Mouse (Mus musculus): ENCODE data around the gene Hcls1.

Gene Hcls1

DNA sequence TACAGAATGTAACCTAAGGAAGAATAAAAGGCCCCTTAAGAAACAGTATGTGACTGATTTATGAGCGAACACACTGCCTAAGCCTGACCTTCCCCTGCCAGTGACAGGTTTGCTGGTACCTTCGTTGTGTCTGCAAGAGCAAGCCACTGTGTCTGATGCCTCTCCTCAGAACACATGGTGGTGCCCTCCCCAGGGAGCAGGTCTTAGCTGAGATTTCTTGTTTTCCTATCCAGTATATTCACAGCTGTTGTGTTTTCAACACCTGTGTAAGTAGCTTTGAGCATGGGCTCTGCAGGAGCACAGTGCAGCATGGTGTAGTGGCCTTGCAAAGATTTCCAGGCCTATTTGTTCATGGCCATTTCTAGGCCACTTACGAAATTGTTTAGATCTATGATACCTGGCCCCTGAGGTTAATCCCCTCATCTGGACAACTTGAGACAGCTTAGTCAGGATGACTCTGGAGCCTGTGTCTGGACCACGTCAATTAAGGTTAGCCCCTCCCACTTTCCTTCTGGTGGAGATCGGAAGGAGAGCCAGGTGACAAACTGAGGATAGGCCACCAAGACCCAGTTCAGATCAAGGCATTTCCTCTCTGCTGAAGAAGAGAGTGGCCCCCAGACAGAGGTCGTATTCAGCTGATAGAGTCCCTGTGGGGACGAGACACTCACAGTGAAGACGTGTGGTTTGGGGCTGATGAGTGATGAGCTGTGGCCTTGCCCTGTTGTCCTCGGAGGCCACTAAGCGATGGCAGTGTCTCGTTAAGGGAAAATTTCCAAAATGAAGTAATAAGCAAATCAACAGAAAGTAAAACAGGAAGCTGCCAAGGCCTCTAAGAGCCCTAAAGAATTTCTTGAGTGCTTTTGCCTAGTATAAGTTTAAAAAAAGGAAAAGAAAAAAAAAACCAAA lies 4.3 kb upstream of the Hcls1 start:
- no peak for DNase-seq (ENCODE audit: low spot score)

DNA sequence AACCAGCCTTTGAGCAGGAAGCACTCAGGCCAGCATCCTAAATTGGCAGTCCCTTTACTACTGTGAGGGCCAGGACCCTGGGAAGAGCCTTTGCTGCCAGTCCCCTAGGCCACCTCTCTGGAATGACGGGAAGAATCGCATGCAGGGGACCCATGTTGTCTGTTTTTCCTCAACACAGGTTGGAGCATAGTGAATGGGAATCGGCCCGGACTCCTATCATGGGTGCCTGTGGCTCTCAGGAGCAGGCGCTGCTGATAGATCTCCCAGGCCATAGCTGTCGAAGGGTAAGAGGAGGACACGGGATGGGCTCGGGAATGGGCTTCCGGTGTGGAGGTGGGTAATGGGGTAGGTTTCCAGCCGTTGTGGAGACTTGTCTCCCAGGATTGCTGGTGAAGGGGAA lies 3.4 kb upstream of the Hcls1 start:
- no peak for DNase-seq (ENCODE audit: low spot score)

DNA sequence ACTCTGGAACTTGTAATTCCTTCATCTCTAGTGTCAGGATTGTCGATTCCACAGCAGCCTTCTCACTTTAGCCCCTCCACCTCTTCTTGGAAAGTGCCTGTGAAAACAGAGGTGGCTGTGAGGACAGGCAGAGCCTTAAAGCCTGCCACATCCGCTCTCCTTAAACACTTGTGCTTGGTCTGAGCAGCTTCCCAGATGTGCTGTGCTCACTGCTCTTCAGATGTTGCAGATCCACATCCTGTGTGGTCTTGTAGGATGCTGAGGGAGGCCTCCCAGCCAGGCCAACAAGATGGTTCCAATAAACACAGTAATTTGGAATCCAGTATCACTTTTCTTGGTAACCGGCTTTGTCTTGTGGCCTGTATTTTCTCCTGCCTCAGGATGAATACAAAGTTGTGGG lies 2.8 kb upstream of the Hcls1 start:
- DNase-seq (ENCODE audit: low spot score): no peak

DNA sequence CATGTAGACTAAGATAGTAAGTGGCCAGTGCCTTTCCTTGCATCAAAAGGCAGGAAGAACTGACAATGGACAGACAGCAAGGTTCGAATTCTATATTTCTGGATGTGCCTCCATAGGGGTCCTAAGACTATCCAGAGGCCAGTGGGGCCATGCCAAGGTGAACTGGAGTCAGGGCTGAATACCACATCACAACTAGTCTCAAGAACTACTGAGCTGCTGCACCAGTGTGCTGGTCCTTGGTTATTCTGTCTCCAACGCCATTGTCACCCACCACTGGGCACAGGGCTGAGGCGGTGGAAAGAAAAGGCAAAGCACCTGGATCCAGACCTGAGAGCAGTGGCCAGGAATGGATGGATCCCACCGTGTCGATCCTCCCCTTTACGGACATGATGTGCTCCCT lies 2.2 kb upstream of the Hcls1 start:
- DNase-seq (ENCODE audit: low spot score): no peak

DNA sequence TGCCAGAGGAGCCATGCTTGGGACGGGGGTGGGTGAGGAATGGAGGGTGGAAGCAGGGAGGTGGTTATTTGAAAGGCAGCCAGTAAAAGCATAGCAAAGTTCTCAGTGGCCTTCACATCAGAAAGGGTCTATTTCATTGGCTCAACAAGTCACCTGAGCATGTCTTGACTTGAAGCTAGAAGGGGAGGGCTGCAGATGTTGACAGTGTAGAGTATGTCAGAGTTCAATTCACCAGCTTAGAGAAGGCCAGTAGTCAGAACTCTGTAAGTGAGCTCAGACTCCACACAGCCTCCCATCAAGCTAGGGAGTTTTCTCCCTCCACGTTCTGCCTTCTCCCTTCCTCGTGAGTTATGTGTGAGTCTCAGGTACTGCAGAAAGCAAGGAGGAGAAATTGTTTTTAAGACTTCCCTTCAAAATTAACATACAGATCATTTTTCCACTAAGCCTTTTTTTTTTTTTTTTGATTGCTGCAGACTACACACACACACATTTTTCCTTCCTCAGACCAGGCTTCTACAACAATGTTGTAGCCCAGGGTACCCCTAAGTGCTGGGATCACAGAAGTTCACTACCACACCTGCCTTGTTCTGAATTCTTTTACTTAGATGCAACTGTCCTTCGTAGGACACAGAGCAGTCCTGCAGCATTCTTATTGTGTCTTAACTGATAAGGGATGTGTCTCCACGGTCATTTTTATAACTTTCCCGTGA lies 497 bp upstream of the Hcls1 start:
- no peak for DNase-seq (ENCODE audit: low spot score)

DNA sequence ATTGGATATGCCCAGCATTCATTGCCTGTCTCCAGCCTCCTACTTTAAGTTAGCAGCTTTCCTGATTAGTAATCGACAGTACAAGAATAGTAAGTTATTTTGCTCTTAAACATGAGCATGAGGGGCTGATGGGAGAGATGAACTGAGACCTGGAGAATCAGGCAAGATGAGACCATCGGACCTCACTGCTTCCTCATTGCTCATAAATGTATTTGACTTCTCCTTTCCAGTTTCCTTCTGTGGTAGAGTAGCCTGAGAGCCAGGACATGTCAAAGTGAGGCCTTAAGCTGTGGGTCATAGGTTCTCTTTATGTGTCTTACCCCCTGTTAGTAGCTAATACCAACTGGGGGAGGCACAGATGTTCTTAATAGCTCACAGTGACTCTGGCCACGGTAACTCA lies 1.0 kb downstream of the Hcls1 start:
- no peak for DNase-seq (ENCODE audit: low spot score)

DNA sequence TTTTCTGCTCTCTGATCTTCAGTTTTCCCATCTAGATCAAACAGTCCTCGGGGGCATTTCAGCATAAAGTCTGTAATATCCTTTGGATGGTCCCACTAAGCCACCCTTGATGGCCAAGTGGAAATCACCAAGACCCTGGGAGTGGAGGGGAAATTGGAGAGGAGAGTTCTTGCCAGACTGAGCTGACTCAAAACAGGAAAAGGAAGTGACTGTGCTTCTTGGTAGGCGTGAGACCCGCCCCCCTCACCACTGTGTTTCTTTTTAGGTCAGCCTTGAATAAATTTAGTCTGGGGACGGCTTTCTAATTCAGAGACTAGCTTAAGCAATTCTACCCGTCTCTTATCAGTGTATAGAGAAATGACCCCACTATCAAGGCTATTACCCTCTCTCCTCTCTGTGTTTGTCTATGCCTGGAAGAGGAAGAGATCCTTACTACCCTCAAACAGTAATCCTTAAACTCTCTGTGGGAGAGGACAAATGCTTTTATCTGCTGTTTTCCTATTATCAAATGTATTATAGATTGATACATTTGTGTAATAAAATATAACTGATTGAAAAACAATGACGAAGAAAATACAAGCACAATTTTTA lies 6.4 kb downstream of the Hcls1 start:
- DNase-seq (ENCODE audit: low spot score): no peak

DNA sequence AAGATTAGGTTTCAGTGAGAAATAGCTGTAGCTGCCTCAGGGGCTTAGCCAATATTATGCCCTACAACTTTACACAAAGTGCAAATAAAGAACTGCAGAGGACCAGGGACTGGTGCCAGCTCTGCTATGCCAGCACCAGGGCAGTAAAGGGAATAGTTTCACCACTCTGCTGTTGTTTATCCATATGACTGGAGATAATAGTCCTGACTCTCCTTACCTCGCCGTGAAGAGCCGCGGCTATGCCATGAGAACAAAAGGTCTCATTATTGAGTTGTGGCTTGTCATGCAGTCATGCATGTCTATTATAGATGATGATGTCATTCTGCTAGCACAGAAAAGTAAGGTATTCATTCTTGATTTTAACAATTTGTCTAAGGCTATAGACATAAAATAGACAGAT lies 7.1 kb downstream of the Hcls1 start:
- no peak for DNase-seq (ENCODE audit: low spot score)

DNA sequence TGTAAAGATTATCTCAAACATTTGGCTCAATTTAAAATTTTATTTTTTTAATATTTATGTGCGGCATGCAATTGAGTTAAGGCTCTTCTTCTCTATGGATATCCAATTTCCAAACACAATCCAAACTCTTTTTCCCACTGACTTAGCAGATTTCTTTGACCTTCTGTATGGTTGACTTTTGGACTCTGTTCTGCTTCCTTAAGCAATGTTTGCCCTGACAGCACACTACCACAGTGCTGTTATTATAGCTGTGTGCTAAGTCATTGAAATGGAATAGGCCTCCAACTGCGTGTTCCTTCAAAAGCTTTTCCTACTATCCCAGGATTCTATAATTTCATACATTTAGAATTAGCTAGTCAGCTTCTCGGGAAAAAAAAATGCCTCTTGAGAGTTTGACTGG lies 8.8 kb downstream of the Hcls1 start:
- DNase-seq (ENCODE audit: low spot score): no peak

DNA sequence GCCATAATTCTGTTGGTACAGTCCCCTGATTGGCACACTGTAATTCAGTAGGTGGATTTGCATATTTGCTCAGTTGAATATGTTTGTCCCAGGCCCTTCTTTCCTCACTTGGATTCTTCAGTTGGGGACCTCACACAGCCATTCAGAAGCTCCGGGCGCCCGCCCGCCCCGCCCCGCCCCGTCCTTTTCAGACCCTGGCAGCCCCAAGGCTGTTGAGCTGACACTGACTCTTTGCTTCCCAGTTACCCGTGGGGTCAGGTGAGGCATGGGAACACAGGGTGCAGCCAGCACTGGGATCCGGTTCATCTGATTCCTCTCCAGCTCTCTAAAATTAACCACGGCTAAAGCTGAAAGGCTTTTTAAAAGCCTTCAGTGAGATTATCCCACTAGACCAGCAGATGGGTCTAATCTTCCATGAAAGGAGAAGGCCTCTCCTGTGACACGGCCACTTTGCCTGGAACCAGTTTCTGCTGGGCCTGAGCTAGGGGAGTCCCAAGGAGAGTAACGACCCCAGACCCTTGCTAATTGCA lies 10.2 kb downstream of the Hcls1 start:
- DNase-seq (ENCODE audit: low spot score): no peak

DNA sequence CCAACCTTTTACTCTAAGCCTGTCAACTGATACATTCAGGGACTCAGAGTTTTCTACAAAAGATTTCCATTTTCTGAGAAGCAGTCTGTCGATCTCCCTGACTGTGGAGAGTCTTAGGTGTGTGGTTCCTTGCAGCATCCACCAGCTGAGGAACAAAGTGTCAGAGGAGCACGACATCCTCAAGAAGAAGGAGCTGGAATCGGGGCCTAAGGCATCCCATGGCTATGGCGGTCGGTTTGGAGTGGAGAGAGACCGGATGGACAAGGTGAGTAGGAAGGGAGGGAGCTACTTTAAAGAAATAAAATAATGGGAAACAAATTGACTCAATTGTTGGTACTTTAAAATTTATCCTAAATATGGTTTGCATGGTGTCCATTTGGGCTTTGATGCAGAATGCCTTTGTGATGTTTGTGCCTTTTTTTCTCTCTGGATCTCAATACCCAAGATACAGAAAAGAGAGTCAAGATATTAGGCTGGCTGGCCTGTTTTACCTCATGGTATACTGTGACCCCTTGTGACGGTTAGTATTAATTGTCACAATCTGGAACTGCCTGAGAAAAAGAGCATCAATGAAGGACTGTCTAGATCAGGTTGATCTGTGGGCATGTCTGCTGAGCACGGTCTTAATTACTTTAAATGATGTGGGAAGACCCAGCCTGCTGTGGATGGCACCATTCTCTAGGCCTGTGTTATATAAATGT lies 11.8 kb downstream of the Hcls1 start:
- DNase-seq (ENCODE audit: low spot score): no peak

DNA sequence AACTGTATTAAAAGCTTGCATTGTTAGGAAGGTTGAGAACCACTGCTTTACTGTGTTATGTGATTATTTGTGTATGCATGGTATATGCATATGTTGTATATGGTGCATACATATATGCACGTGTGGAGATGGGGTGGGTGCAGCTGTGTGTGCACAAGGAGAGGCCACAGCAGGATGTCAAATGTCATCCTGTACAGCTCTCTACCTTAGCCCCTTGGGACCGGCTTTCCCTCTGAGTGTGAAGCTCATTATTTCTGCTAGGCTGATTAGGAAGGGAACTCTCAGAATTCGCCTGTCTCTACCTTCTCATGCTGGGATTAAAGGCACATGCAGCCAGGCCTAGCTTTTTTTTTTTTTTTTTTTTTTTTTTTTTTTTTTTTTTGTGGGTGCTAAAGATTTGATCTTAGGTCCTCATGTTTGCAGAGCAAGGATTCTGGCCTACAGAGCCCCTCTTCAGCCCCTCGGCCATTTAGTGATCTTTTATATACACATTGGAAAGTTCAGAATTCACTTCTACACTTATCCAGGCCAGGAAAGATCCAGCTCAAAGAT lies 12.9 kb downstream of the Hcls1 start:
- no peak for DNase-seq (ENCODE audit: low spot score)

DNA sequence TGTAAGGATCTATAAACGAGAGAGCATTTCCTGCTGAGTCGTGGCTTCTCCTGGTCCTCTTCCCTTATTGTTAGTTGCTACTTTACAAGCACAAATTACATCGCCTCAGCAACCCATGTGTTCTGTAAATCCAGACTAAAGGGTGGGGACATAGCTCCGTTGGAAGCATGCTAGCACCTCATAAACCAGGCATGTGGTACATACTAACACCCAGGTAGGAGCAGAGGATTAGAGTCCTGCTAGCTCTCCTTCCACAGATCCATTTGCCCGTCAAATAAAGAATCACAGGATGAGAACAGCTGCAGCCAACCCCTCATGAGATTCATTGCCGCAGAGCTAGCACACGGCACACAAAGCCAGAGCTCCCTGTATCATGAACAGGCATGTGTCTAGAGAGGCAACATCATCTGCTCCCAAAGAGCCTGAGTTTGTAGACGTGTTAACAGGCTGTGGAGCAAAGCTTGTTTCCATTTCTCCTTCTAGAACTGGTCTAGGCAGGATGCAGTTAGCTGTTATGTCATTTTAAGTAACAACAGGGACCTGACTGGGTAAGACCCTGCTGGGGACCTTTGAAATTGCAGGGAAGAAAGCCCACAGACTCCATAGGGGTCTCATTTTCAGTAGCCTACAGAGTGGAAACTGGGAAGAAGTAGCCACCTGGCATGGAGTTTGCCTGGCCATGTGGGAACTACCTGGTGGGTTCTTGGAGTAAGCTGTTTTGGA lies 15.0 kb downstream of the Hcls1 start:
- no peak for DNase-seq (ENCODE audit: low spot score)

DNA sequence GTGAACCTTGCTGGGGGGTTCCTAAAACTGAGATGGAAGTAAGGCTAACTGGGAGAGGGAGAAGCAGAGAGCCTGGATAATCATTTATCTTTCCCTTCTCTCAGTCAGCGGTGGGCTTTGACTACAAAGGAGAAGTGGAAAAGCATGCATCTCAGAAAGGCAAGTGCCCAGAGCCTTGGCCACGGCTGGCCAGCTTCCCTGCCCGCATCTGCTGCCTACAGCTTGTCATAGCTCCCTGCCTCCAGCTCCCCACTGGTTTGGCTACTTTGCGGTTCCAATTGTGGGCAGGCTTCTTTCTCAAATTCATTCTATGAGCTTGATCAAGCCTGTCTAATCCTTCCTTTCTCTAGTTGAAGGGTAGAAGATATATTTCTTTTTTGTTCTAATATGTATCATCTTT lies 16.2 kb downstream of the Hcls1 start:
- DNase-seq (ENCODE audit: low spot score): no peak

DNA sequence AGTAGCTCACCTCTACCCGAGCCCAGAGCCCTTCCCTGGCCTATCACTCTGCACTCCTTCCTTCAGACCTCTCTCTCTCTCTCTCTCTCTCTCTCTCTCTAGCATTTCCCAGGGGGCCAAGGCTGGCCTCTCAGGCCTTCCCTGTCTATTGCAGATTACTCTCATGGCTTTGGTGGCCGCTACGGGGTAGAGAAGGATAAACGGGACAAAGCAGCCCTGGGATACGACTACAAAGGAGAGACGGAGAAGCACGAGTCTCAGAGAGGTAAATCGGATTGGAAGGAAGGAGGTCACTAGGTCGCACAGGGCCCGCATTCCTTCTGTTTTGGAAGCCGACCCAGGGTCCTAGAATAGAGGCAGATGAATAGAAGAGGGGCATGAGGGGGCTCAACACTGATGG lies 20.3 kb downstream of the Hcls1 start:
- no peak for DNase-seq (ENCODE audit: low spot score)

DNA sequence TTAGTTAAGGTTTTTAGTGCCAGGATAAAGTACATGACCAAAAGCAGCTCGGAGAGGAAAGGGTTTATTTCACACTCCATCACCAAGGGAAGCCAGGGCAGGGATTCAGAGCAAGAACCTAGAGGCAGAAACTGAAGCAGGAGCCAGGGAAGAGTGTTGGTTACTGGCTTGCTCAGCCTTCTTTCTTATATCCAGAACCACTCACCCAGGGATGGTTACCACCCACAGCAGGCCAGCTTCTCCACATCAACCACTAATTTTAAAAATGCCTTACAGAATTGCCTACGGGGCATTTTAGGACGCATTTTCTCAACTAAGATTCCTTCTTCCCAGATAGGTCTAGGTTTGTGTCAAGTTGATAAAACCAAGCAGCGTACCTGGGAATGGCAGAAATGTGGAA lies 28.6 kb downstream of the Hcls1 start:
- DNase-seq (ENCODE audit: low spot score): no peak

DNA sequence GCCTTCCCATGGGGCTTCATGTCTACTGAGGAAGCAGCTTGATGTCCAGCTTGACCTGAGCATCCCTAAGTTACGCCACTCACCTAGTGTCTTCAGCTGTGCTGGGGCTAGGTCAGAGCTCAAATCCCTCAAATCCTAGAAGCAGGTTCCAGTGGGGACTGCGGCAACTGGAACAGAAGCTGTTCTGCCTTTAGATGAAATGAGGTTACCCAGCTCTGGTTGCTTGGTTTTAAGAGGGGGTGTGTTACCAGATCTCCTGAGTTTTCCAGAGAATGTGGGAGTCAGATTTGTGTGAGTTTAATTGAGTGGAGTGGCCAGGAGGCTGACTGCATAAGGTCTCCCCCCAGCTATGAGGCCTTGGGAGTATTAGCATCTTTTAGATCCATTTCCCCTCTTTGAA lies 44.3 kb downstream of the Hcls1 start:
- DNase-seq (ENCODE audit: low spot score): no peak

DNA sequence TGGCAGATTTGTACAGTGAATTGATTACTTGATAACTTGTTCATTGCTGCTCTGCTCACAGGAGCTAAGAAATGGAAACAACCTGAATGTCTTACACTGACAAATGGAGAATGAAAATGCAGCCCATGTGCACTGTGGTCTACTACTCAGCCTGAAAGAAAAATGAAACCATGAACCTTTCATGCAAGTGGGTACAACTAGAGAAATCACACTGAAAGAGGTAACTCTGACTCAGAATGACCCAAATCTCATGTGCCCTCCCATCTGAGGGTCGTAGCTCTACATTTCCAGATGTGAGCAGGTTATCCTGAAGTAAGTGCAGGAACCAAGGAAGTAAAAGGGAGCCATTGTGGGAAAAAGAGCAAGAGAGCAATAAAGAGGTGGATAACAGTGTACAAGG lies 49.0 kb downstream of the Hcls1 start:
- no peak for DNase-seq (ENCODE audit: low spot score)

DNA sequence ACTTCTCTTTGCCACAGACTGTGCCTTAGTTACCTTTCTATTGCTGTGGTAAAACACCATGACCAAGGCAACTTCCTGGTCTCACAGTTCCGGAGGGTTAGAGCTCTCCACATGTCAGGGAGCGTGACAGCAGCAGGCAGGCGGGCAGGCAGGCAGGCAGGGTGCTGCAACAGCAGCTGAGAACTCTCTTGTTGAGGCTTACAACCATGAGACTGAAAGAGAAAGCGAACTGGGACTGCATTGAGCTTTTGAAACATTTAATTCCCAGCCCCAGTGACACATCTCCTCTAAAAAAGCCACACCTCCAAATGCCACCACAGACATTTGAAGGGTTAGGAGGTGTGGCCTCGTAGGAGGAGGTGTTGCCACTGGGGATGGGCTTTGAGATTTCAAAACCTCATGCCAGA lies 50.9 kb downstream of the Hcls1 start:
- DNase-seq (ENCODE audit: low spot score): no peak

DNA sequence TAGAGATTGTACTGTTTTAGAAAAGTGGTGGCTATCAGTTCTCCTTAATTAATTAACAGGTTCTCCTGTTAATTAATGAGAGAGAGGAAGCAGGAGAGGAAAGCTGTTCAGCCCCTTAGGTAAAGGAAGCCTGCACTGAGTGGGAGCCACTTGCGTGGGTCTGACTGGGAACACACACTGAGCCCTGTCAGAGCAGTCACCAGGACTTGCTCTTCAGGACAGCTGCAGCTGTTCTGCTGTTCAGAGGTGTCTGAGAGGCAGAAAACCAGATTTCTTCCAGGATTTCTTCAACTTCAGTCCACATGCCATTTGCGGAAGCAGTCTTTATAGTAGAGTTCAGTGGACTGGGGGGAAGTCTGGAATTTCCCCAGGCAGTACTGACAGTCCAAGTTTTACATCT lies 52.6 kb downstream of the Hcls1 start:
- DNase-seq (ENCODE audit: low spot score): no peak

DNA sequence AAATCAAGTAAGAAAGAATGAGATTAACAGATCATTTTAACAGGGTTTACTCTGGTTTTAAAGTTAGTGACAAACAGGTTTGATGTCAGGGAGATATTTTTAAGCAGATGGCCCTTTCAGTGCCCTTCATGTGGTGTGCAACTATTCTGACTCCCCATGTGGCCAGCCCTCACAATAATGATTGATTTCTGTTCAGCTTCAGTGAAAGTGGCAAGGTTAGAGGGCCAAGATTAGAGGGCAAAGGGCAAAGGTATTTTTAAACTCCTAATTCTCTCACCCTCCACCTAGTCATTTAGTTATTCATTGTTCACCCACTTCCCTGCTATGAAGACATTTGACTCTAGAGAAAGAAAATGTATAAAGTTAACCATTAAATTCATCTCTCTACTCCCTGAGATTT lies 53.3 kb downstream of the Hcls1 start:
- DNase-seq (ENCODE audit: low spot score): no peak
